Mouse (Mus musculus) forebrain, embryonic 12.5 days (tissue): ENCODE measurements around the gene Trpm3. TPM values are rescaled to one million over a fixed set of nuclear protein-coding genes. Genes with fewer than 3 reads are reported as not detected.

Source experiments
- ATAC-seq: fragments of 200-750 bp; cut with Nextera tagmentation; 2 replicates; pipeline ENCODE4 v1.8.0; 2017; ENCODE audit warnings: moderate TSS enrichment; ENCODE audit not compliant: low FRiP score
- H3K27ac ChIP-seq: fragments of 300-500 bp; sonication (generic); 2 replicates; pipeline ENCODE4 v1.5.1; 2016; ENCODE audit warnings: mild to moderate bottlenecking
- H3K27me3 ChIP-seq: fragments of 300-500 bp; sonication (generic); 2 replicates; pipeline ENCODE4 v1.6.1; 2016; ENCODE audit warnings: mild to moderate bottlenecking
- H3K36me3 ChIP-seq: fragments of 300-500 bp; sonication (generic); replicated peaks from 2 replicates; pipeline ENCODE4 v1.6.1; 2016; ENCODE audit warnings: mild to moderate bottlenecking
- H3K4me1 ChIP-seq: fragments of 300-500 bp; sonication (generic); 2 replicates; pipeline ENCODE4 v1.6.1; 2016
- H3K4me2 ChIP-seq: fragments of 300-500 bp; sonication (generic); 2 replicates; pipeline ENCODE4 v1.6.1; 2016; ENCODE audit warnings: mild to moderate bottlenecking, moderate library complexity
- H3K4me3 ChIP-seq: fragments of 300-500 bp; sonication (generic); replicated peaks from 2 replicates; pipeline ENCODE4 v1.5.1; 2016; ENCODE audit warnings: mild to moderate bottlenecking
- H3K9ac ChIP-seq: fragments of 300-500 bp; sonication (generic); 2 replicates; pipeline ENCODE4 v1.6.1; 2016; ENCODE audit warnings: mild to moderate bottlenecking
- H3K9me3 ChIP-seq: fragments of 300-500 bp; sonication (generic); 2 replicates; pipeline ENCODE4 v1.6.1; 2016
- WGBS: fragments of 180-500 bp; shearing (Covaris S2); methylation state at CpG from one replicate; pipeline ENCODE4 v1.1.7; 2016; 5-methylcytosine and 5-hydroxymethylcytosine counted together
- polyA plus RNA-seq: library from polyadenylated mRNA; unstranded; fragments of >200 nt; fragmentation: Nextera tagmentation; extraction: Ambion mirVana; gene quantifications from 2 replicates; pipeline ENCODE4 v1.2.1, GENCODE M21; 2016

The Trpm3 gene
- polyA plus RNA-seq, 1 experiment from 2014 or later = 16.6 TPM

- 79% methylated on average over 3 of the region's 3 CpGs for WGBS
- no peaks in the 10 kb centered on the region for H3K27me3 ChIP-seq
- ATAC-seq = no peak
- no peak overlapping the region for H3K27ac ChIP-seq
- no peaks in the 10 kb centered on the region for H3K9me3 ChIP-seq
- no peaks in the 10 kb centered on the region for H3K36me3 ChIP-seq
- no peaks in the 10 kb centered on the region for H3K4me1 ChIP-seq
- H3K9ac ChIP-seq = no peak overlapping the region
- H3K4me3 ChIP-seq = no peak overlapping the region
- no peak overlapping the region for H3K4me2 ChIP-seq
Measured at GRCm38 (mm10) chr19:22624801-22625513, 486.1 kb downstream of the Trpm3 start.

- no peak overlapping the region for H3K4me2 ChIP-seq
- H3K36me3 ChIP-seq = no peaks in the 10 kb centered on the region
- no peak for ATAC-seq
- no peak overlapping the region for H3K4me3 ChIP-seq
- no peak overlapping the region for H3K27ac ChIP-seq
- no peak overlapping the region for H3K9ac ChIP-seq
- WGBS = 89% methylated on average over 3 of the region's 3 CpGs
- no peaks in the 10 kb centered on the region for H3K4me1 ChIP-seq
- H3K27me3 ChIP-seq = no peaks in the 10 kb centered on the region
- H3K9me3 ChIP-seq = no peaks in the 10 kb centered on the region
Measured at GRCm38 (mm10) chr19:22628878-22629277, 490.0 kb downstream of the Trpm3 start.

GRCm38 (mm10) chr19:22631316-22631715, 492.5 kb downstream of the Trpm3 start:
- Histone ChIP-seq H3K27ac (no peak overlapping the region), H3K9me3 (no peaks in the 10 kb centered on the region), H3K4me3 (no peak overlapping the region), H3K27me3 (no peaks in the 10 kb centered on the region), H3K9ac (no peak overlapping the region), H3K4me2 (no peak overlapping the region), H3K36me3 (no peaks in the 10 kb centered on the region), H3K4me1 (peaks cover 3% of the 10 kb centered on the region; the same call in 1 of the 2 replicates)
- ATAC-seq = no peak
- WGBS = 83% methylated on average over 6 of the region's 6 CpGs

- Histone ChIP-seq H3K36me3 (no peaks in the 10 kb centered on the region), H3K4me1 (peaks cover 3% of the 10 kb centered on the region; the same call in 1 of the 2 replicates), H3K4me2 (no peak overlapping the region), H3K27me3 (no peaks in the 10 kb centered on the region), H3K9ac (no peak overlapping the region), H3K4me3 (no peak overlapping the region), H3K27ac (no peak overlapping the region), H3K9me3 (no peaks in the 10 kb centered on the region)
- 20% methylated on average over 10 of the region's 10 CpGs for WGBS
- ATAC-seq = no peak
Measured at GRCm38 (mm10) chr19:22635635-22636034, 496.8 kb downstream of the Trpm3 start.

GRCm38 (mm10) chr19:22637786-22638185, 498.9 kb downstream of the Trpm3 start:
- Histone ChIP-seq H3K9ac (no peak overlapping the region), H3K4me2 (no peak overlapping the region), H3K4me1 (peaks cover 11% of the 10 kb centered on the region), H3K4me3 (no peak overlapping the region), H3K27me3 (no peaks in the 10 kb centered on the region), H3K27ac (no peak overlapping the region), H3K9me3 (no peaks in the 10 kb centered on the region), H3K36me3 (no peaks in the 10 kb centered on the region)
- no peak for ATAC-seq
- 97% methylated on average over 2 of the region's 2 CpGs for WGBS

GRCm38 (mm10) chr19:22638394-22638954, 499.6 kb downstream of the Trpm3 start:
- no peaks in the 10 kb centered on the region for H3K9me3 ChIP-seq
- no peak overlapping the region for H3K4me3 ChIP-seq
- WGBS = 76% methylated on average over 3 of the region's 3 CpGs
- H3K4me1 ChIP-seq = peaks cover 11% of the 10 kb centered on the region
- no peaks in the 10 kb centered on the region for H3K27me3 ChIP-seq
- no peak for ATAC-seq
- no peak overlapping the region for H3K4me2 ChIP-seq
- H3K9ac ChIP-seq = no peak overlapping the region
- H3K27ac ChIP-seq = no peak overlapping the region
- H3K36me3 ChIP-seq = no peaks in the 10 kb centered on the region

- Histone ChIP-seq H3K4me1 (peaks cover 8% of the 10 kb centered on the region; the same call in 1 of the 2 replicates), H3K4me3 (no peak overlapping the region), H3K36me3 (no peaks in the 10 kb centered on the region), H3K4me2 (no peak overlapping the region), H3K9ac (no peak overlapping the region), H3K27ac (no peak overlapping the region), H3K9me3 (no peaks in the 10 kb centered on the region), H3K27me3 (no peaks in the 10 kb centered on the region)
- whole genome bisulfite sequencing = 17% methylated on average over 2 of the region's 2 CpGs
- ATAC-seq = no peak
Measured at GRCm38 (mm10) chr19:22642124-22642523, 503.3 kb downstream of the Trpm3 start.

- peak overlapping the region; percentile 21; the same call in 1 of the 2 replicates for H3K27ac ChIP-seq
- H3K27me3 ChIP-seq = no peaks in the 10 kb centered on the region; the same call in 1 of the 2 replicates
- H3K4me1 ChIP-seq = peaks cover 12% of the 10 kb centered on the region
- H3K9ac ChIP-seq = peak overlapping the region; percentile 9; the same call in 1 of the 2 replicates
- WGBS = 30% methylated on average over 14 of the region's 14 CpGs
- no peaks in the 10 kb centered on the region for H3K9me3 ChIP-seq
- no peak overlapping the region for H3K4me3 ChIP-seq
- ATAC-seq = peak; percentile 69; the same call in 1 of the 2 replicates
- no peaks in the 10 kb centered on the region for H3K36me3 ChIP-seq
- H3K4me2 ChIP-seq = peak overlapping the region; percentile 31
Measured at GRCm38 (mm10) chr19:22656466-22657215, 517.8 kb downstream of the Trpm3 start.

- H3K27ac ChIP-seq = peak overlapping the region; percentile 46; the same call in 1 of the 2 replicates
- H3K9me3 ChIP-seq = no peaks in the 10 kb centered on the region
- no peaks in the 10 kb centered on the region; the same call in 1 of the 2 replicates for H3K27me3 ChIP-seq
- peak; percentile 36; the same call in 1 of the 2 replicates for ATAC-seq
- no peaks in the 10 kb centered on the region for H3K36me3 ChIP-seq
- no peak overlapping the region for H3K9ac ChIP-seq
- WGBS = 35% methylated on average over 4 of the region's 4 CpGs
- no peak overlapping the region for H3K4me3 ChIP-seq
- peaks cover 12% of the 10 kb centered on the region for H3K4me1 ChIP-seq
- H3K4me2 ChIP-seq = no peak overlapping the region
Measured at GRCm38 (mm10) chr19:22657251-22657650, 518.4 kb downstream of the Trpm3 start.

- no peak overlapping the region for H3K27ac ChIP-seq
- H3K36me3 ChIP-seq = no peaks in the 10 kb centered on the region
- H3K27me3 ChIP-seq = no peaks in the 10 kb centered on the region
- 73% methylated on average over 4 of the region's 4 CpGs for WGBS
- H3K9ac ChIP-seq = no peak overlapping the region
- H3K4me2 ChIP-seq = no peak overlapping the region
- H3K9me3 ChIP-seq = no peaks in the 10 kb centered on the region
- H3K4me1 ChIP-seq = 0 out of 2 replicates have a peak, but pooled peaks cover 3% of the 10 kb centered on the region
- H3K4me3 ChIP-seq = no peak overlapping the region
- ATAC-seq = no peak
Measured at GRCm38 (mm10) chr19:22665401-22665800, 526.6 kb downstream of the Trpm3 start.

GRCm38 (mm10) chr19:22670222-22670621, 531.4 kb downstream of the Trpm3 start:
- ATAC-seq = no peak

GRCm38 (mm10) chr19:22672892-22673291, 534.0 kb downstream of the Trpm3 start:
- H3K9me3 ChIP-seq = no peaks in the 10 kb centered on the region
- no peak overlapping the region for H3K9ac ChIP-seq
- no peaks in the 10 kb centered on the region for H3K36me3 ChIP-seq
- no peaks in the 10 kb centered on the region for H3K27me3 ChIP-seq
- H3K4me1 ChIP-seq = 0 out of 2 replicates have a peak, but pooled peaks cover 3% of the 10 kb centered on the region
- no peak overlapping the region for H3K4me3 ChIP-seq
- 88% methylated on average over 3 of the region's 3 CpGs for WGBS
- H3K4me2 ChIP-seq = no peak overlapping the region
- H3K27ac ChIP-seq = no peak overlapping the region
- ATAC-seq = no peak

More at GRCm38 (mm10) chr19:22670222-22670621, 531.4 kb downstream of the Trpm3 start:
- no peak overlapping the region for H3K27ac ChIP-seq
- H3K9me3 ChIP-seq = no peaks in the 10 kb centered on the region
- no peak overlapping the region for H3K9ac ChIP-seq
- no peak overlapping the region for H3K4me2 ChIP-seq
- H3K27me3 ChIP-seq = no peaks in the 10 kb centered on the region
- no peaks in the 10 kb centered on the region for H3K36me3 ChIP-seq
- no peak overlapping the region for H3K4me3 ChIP-seq
- WGBS = 63% methylated on average over 8 of the region's 8 CpGs
- H3K4me1 ChIP-seq = 0 out of 2 replicates have a peak, but pooled peaks cover 3% of the 10 kb centered on the region
